Mouse (Mus musculus) heart, postnatal 36 days (tissue): Measurements from ENCODE around the gene Hes3. TPM values are rescaled to one million over a fixed set of nuclear protein-coding genes. Genes with fewer than 3 reads are reported as not detected.
A peak's percentile ranks its signal among the peaks of the same experiment; 100 is the strongest.

Experiments used
- DNase-seq, 2 experiments: peaks; one replicate each; pipeline ENCODE4 v3.0.0; 2021 to 2022
- intact Hi-C: fragments of 180-260 bp; cut with DNase I; formaldehyde crosslinking; loops from one replicate; pipeline ENCODE4 v1.15.1; 2025
- total RNA-seq, 2 experiments: library from RNA; stranded (reverse); gene quantifications; 2 replicates each; pipeline ENCODE4 v1.2.3; 2021

Hes3 gene
- total RNA-seq, 2 experiments from 2014 or later: not detected

DNA sequence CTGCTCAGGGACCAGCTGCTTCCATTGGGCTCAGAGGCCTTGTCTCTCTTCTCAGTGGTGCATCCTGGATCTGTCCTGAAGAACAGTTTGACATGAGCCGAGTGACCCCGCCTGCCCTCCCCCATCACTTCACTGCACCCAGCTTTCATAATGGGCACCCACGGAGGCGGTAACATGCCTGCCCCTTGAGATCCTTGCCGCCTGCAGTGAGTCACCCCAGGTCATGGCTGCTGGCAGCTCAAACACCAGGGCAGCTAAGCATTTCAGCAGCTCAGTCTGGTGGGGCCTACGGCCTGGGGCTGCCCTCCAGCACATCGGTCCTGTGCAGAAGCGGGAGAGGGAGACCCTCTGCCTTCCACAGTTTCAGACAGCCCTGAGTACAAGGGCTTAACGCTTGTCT, 16.1 kb upstream of the Hes3 start:
- intact Hi-C loops: no loop called here
- DNase-seq: no peak

DNA sequence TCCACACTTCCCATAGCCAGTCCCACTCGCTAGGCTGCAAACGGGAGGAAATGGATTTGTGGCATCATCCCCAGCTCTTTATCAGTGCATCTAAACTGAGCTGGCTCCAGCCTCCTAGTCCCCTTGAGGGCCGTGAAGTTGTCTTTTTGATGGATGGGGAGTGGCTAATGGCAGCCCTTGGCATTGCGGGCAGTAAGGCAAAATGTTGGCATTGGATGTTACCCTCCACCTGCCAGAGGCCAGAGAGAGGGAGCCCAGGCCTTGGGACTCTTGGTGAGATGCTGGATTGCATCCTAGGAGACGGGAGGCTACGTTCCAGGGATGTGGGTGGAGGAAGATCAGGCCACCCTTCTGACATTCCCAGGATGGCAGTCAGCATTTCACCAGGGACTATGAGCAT, 14.5 kb upstream of the Hes3 start:
- DNase-seq: no peak
- intact Hi-C loops: no loop called here

DNA sequence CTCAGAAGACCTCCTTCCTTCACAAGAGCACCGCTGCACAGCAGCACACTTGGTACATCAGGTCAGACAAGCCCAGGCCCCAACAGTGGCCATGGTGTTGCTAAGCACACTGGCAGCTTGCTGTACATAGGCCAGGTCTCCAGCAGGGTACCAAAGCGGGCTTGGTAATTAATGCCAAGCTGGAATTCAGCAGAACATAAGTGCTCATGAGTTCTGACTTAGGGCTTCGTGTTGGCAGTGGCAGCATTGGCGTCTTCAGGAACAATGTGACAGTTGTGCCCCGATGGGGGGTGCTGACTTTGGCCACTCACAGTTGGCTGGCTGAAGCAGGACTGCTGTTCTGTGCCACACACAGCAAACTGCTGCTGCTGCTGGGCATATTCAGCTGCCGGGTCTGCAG, 13.2 kb upstream of the Hes3 start:
- no peak for DNase-seq
- intact Hi-C loops: no loop called here

DNA sequence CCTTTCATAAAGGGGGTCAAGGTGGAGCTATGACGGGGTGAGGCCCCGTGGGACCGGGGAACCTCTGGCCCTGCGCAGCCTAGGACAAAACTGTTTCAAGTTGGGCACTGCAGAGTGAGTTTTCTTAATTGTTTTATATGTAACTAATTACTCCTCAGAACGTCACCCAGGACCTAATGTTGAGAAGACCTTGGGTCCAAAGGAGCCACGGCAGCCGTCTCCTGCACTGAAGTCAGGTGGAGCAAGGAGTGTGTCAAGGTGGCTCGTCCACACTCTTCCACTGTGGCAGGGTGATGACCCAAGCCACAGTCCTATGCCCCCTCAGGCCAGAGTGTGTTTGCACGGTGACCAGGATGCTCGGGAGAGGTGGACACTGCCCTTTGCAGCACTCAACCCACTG, 11.7 kb upstream of the Hes3 start:
- DNase-seq: no peak

DNA sequence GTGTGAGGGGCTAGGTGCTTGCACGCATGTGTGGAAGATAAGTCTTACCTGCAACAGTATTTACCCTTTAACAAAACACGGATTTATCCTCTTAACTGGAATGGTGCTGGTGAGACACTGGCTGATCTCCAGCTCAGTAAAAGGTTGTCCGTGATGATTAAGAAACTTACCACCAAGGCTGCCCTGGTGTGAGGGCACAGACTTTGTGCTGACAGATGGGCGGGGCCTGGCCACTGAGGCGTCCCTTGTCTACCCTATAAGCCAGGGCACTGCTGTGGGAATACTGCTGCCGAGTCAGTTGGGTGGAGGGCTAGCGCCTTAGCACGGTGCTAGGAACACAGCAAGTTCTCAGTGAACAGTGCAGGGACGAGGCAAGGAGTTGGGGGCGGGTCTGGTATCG, 10.6 kb upstream of the Hes3 start:
- DNase-seq: no peak
- intact Hi-C loops: no loop called here

More for the DNA sequence above, 11.7 kb upstream of the Hes3 start:
- intact Hi-C loops: no loop called here

DNA sequence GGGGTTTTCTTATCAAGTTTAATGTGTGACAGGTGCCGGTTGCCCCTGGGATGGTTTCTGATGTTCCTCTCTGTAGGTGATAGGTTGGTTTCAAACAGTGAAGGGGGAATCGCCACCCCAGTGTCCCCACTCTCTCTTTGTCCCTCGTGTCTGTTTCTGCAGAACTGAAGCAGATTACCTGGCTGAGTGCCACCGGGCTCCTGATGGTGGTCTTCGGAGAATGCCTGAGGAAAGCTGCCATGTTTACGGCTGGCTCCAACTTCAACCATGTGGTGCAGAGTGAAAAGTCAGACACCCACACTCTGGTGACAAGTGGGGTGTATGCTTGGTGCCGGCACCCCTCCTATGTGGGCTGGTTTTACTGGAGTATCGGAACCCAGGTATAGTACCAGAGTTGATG, 8.9 kb upstream of the Hes3 start:
- intact Hi-C loops: no loop called here
- no peak for DNase-seq

DNA sequence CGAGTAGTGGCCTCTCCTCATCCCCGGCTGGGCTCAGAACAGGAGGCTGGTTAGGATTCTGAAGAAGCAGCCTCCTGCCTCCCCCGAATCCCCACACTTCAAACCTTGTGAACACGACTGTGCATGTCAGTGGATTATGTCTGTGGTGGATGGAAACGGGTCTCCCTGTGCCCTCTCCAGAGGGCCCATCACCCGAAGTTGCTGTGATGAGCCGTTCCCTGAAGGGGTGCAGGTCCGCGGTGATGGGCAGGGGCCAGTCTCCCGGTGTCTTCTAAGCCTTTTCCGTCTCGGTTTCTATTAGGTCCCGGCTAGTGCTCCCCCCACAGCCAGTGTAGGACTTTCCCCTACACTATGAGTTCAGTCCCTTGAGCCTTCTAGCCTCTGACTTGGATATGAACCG, 7.4 kb upstream of the Hes3 start:
- DNase-seq: no peak
- intact Hi-C loops: loop anchor here (2.0 kb wide), 1 partner anchor 26 kb away; the partner anchor contains the start of gene Rpl22

DNA sequence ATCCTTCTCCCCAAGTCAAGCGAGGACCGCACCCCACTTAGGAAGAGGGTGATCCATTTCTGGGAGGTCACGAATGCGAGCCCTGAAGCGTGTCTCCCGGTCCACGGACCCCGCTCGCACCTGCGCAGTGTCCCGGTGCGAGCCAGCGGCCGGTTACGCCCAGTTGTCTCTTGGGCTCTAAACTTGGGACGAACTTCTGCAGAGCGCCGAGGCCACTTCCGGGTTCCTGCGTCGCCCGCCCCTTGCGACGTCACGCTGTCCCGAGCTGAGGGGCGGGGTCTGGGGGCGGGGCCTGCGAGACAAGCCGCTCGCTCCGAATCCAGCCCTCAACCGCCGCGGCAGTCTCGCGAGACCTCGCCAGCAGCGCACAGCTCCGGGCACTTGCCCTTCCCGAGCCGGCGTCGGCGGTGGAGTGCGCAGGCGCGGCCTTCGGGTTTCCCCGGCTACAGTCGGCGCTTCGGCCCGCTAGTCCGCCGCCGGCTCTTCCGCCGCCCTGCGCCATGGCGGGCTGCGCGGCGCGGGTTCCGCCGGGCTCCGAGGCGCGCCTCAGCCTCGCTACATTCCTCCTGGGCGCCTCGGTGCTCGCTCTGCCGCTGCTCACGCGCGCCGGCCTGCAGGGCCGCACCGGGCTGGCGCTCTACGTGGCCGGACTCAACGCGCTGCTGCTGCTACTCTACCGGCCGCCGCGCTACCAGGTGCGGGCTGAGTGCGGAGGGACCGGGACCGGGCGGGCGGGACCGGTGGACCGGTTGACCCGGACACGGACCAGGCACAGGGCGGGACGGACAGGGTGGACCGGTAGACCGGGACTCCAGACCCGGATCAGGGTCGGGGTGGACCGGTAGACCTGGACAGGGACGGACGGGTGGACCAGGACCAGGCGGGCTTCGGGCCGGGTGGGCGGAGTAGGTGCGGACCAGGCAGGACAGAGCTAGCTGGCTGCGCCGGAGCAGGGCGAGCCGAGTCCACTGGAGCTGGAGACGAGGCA, 5.7 kb upstream of the Hes3 start, which contains the start of gene Icmt:
TSS of gene Icmt (plus strand) at position 354 of the 988 bp plus-strand sequence.
- intact Hi-C loops: no loop called here
- peak; percentile 99 to 100 for DNase-seq

DNA sequence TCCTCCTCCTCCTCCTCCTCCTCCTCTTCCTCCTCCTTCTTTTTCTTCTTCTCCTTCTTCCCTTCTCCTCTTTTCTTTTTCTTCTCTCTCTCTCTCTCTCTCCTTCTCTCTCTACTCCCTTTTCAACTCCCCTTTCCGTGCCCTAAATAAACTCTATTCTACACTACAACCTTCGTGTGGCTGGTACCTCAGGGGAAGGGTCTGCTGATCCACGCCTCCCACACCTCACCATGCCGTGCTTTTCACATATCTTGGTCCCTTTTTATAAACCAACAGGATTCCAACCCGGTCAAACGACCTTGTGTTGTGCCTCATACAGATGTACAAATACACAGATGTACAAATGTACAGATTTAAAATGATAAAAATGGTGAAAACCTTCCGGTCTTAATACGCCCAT, 4.9 kb upstream of the Hes3 start:
- intact Hi-C loops: no loop called here
- no peak for DNase-seq

DNA sequence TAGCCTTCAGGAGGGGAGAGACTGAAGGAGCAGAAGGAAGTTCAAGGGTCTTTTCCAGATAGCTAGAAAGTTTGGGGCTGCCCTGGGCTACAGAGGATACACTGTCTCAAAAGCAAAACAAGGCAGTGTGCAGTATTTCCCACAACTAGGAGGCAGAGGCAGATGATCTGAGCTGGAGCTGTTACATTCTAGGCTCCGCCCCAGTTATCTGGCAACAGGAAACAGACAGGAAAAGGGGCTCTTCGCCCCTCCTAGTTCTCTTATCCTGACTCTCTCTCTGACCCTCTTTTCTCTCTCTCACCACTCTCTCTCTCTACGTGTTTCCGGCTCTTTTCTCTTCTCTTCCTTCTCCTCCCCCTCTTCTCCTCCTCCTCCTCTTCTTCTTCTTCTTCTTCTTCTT, 4.5 kb upstream of the Hes3 start:
- no peak for DNase-seq
- intact Hi-C loops: no loop called here

DNA sequence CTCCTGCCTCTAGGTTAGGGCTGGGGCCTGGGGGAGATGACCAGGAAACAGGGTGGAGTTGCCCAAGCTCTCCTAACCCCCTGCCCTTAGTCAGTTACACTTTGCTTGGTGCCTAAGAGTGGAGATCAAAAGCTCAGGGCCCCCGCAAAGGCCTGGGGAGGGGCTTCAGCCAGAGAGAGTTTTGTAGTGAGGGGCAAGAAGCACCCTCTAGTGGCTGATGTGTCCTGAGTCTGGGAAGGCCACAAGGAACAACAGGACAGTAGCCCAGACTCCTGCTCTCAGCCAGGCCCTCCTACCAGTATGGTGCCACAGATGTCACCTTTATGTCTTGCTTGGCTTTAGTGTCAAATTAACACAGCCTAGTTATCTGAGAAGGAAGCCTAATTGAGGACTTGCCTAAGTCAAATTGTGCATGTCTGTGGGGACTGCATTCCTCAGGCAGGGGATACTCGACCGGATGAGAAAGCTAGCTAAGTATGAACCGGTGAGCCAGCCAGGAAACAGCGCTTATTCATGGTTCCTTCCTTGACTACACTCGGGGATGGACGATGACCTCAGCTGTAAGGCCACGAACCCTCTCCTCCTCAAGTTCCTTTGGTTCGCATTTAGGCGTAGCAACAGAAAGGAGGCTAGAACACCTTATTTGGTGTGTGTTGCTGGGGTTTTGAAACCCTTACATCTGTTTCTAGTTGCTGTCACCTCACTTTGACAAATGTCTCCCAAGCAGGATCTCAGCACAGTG, 2.9 kb upstream of the Hes3 start:
- intact Hi-C loops: no loop called here
- DNase-seq: no peak

DNA sequence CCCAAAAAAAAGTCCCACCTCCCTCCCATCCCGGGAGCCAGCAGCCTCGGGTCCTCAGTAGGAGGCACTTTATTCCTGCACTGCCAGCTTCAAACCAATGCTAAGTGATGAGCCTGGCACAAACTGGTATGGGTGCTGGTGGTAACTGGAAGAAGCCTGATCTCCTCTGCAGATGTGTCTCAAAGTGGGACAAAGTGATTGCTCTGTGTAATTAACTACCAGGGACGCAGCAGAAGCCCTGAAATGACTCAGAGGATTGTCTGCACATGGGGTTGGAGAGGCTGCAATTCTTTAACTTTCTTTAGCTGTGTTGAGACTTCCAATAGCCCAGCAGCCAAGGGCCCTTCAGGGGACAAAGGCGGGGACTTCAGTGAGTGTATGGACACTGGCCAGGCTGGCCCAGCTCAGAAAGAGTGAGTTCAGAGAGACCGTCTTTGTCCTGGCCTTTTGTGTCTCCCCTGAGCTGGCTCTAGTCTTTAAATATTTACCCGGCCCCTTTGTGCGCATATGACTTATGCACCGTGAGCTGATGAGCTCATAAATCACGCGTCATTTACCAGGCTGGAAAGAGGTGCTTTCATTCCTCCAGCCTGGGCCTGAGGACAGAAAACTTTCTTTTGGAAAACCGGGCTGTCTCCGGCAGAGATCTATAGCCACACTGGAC, 772 bp upstream of the Hes3 start:
- intact Hi-C loops: no loop called here
- no peak for DNase-seq

DNA sequence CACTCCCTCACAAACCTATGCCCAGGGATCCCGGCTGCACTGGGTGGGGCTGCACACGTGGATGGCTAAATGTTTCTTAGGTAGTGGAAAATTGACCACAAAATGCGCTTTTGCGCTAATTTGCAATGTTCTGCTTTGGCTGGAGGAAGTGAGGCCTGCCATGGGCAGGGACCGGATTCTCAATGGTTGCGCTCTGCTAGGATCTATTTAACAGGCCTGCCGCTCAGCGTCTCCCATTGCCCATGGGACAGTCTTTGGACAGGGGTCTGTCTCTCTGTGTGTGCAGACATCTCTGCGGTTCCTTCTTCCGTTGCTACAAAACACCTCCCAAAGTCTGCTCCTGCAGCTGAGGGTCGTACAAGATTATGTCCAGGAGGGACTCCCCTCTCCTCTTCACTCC, 471 bp downstream of the Hes3 start:
- DNase-seq: no peak
- intact Hi-C loops: no loop called here

DNA sequence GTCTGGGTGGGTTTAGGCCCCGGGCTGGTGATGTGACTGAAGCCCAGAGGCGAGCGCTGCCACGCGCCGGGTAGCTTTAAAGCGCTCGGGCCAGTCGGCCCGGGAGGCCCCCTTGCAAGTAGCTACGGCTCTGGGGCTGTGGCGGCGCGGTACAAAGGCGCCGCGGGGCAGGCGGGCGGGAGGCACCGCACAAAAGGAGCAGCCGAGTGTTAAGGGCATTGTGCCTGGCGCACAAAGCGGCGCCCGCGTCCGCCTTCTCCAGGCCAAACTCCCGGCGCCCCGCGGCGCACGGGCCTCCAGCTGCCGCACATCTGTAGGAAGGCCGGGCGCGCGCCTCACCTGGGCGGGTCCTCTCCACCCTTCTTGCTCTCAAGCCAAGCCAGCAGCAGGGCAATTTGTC, 1.1 kb downstream of the Hes3 start:
- no peak for DNase-seq
- intact Hi-C loops: no loop called here

DNA sequence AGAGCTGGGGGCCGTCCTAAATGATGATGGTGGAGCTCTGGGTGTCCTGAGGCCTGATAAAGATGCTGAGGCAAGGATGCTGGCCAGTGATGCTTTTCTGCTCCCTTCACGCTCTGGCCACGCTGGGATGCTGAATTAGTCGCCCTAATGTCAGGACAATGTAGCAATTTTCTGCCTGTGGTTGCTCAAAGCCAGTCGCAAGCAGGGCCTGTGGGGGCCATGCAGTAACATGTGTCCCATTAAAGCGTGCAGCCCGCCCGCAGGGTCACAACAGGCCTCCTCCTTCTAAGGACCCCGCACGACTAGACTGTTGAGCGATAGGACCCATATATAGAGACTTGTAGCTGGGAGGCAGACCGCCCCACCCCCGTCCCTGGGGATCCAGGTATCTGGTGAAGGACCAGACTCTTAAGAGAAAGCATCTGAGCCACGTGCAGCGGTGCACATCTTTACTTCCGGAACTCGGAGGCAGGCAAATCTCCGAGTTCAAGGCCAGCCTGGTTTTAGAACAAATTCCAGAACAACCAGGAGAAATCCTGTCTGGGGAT, 3.0 kb downstream of the Hes3 start:
- DNase-seq: no peak
- intact Hi-C loops: no loop called here

DNA sequence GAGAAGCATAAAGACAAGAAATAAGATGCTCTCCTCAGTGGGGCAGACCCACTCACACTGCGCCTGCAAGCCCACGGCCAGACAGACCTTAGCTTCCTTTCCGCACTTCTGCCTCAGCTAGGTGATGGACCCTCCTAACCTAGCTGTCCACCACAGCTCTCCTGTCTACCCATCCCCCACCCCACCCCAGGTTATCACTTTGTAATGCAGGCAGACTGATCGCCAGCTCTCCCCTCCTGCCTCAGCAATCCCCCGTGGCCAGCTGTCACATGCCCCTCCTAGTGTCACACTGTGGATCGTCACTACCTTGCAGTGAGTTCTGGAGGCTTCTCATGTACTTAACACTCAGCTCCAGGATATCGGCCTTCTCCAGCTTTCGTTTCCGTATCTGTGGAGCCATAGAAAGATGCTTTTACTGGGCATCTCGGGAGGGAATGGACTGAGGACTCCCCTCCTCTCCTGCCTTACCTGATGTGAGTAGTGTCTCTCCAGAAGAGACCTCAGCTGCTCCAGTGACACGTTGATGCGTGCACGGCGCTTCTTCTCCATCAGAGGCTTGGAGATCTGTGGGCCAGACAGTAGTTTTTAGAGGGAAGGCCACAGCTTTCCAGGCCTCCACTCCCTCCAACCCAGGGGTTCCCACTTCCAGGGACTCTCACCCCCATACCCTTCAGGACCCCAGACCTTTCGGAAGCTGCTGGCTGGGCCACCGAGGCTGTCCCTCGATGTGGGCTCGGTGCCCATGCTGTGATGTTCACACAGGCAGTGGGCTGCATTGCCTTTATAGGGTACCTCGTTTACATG, 3.9 kb downstream of the Hes3 start:
- intact Hi-C loops: no loop called here
- no peak for DNase-seq

DNA sequence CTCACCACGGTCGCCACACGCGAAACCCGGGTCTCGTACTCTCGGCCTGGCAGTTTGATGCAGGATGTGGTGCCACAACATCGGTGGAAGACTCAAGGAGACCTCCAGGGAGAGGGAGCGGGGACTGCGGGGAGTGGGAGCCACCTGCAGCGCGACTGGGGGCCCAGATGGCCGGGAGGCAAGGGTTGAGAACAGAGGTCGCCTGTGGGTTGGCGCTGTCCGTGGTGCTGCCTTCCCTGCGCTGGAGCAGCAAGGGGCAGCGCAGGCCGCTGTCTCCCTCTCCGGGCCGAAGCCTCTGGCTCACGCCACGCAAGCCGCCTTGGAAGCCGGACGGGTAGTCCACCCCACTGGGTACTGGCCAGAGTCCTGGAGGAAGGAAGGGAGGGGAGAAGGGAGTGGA, 4.6 kb downstream of the Hes3 start:
- DNase-seq: peak; percentile 70 to 74
- intact Hi-C loops: no loop called here

DNA sequence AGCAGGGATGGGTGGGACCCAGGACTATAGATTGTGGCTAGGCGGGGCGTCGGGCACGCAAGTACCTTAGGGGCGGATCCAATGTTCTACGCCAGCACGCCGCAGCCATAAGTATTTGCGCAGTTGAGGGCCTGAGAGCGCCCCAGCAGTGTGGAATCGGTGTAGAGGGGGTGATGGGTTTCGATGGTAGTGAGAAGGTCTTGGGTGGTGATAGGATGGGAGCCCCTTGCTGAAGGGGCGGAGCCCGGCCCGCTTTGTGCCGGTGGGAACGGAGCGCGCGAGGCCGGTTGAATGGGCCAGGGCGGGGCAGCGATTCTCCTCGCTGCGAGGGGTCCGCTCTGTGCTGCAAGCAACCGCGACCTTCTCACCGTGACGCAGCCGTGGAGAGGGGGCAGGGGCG, 5.3 kb downstream of the Hes3 start:
- intact Hi-C loops: no loop called here
- DNase-seq: no peak

DNA sequence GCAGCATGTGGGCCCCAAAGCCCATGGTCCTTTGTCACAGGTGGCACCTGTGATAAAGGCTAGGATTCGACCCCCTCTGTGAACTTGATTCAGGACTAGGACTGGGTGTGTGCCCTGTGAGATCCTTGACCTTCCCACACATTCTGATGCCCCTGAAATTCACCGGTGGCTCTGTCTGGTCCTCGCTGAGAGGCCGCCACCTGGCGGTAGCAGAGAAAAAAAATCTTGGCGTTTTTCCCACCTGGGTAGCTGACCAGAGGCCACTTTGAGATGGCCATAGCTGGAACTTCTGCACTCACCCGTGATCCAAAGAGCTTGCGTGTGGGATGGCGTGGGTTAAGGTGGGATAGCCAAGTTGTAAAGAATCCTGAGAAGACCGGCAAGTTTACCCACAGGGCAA, 6.0 kb downstream of the Hes3 start:
- intact Hi-C loops: loop anchor here (1.0 kb wide), 2 partner anchors 71 to 113 kb away; no protein-coding TSS in a partner anchor
- peak; percentile 66 to 75 for DNase-seq
